Mouse (Mus musculus): Measurements from ENCODE around the gene Ccl11. TPM values are rescaled to one million over a fixed set of nuclear protein-coding genes. Genes with fewer than 3 reads are reported as not detected.
A peak's percentile ranks its signal among the peaks of the same experiment; 100 is the strongest.

The Ccl11 gene
- polyA plus RNA-seq, 1 experiment: not detected

DNA sequence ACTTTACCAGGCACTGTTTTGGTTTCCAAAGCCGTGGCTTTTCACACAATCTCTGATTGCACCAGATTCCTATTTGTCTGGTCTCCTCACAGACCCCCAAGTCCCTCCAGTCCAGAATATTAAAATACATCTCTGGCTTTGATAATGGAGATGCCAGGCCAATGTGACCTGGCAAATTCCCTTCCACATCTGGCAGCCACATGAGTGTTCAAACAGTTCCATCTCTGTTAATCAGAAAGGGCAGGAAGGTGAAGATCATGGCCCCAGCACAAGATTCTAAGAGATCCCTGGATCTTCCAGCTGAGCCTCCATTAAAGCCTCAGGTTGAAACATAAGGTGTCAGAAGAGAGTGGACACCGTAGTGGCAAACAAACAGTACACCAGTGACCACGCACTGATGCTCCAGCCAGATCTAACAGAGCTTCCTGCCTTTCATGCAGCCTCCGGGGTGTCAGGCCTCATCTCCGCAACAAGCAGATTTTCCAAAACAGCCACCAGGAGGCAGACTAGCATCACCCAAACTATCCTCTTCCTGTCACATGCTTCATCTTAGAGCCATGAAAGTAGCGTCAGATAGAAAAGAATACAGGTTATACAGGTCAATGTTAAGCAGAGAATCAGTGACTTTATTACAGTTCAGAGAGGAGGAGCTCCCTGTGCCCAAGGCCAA, 9.7 kb upstream of the Ccl11 start:
- Histone ChIP-seq H3K27me3 (ENCODE audit: control insufficient read depth, insufficient read depth, insufficient read length) (no peaks in the 10 kb centered on the region), H3K36me3 (ENCODE audit: control insufficient read depth, insufficient read depth) (no peaks in the 10 kb centered on the region), H3K4me3 (no peak overlapping the region), H3K79me2 (ENCODE audit: control insufficient read depth, insufficient read depth) (no peaks in the 10 kb centered on the region), H3K4me2 (ENCODE audit: low read depth) (no peak overlapping the region), H3ac (ENCODE audit: control insufficient read depth, insufficient read length) (no peak overlapping the region)
- no peak for TF ChIP-seq SRF (IDR thresholded peaks at IDR 0.05; ENCODE audit: control insufficient read depth, insufficient read length, low read depth)
- TF ChIP-seq USF1 (IDR thresholded peaks at IDR 0.05; ENCODE audit: low read depth): peak; percentile 85

DNA sequence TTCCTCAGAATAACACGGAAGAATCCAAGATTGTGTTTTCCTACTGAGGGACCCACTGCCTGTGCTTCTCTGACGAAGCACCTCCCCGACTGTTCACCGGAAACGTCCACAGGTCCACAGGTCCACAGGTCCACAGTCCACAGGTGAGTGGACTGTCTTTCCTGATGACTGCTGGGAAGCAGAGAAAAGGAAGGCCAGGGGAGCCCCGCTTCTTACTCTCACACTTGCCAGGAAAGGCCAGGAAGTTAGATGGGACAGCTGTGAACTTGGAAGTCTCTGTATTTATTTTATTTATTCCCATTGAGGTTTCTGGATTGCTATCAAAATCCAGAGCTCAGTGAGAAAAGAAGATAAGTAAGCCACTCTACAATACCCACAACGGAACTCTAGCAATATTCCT, 3.8 kb upstream of the Ccl11 start:
- TF ChIP-seq TCF3 (IDR thresholded peaks at IDR 0.05; ENCODE audit: insufficient read length, low read depth) (no peak), CEBPB (IDR thresholded peaks at IDR 0.05; ENCODE audit: insufficient read depth, poor library complexity, severe bottlenecking) (no peak), POLR2AphosphoS2 (IDR thresholded peaks at IDR 0.05; ENCODE audit: insufficient read length, low read depth) (no peak), MYOD1 (IDR thresholded peaks at IDR 0.05; ENCODE audit: control insufficient read depth in 1 of 3, insufficient read length in 2 of 3, low read depth in 2 of 3) (no peak), E2F4 (IDR thresholded peaks at IDR 0.05; ENCODE audit: insufficient read depth) (no peak), REST (IDR thresholded peaks at IDR 0.05; ENCODE audit: insufficient read depth, insufficient read length) (no peak), SRF (IDR thresholded peaks at IDR 0.05; ENCODE audit: control insufficient read depth, insufficient read length, low read depth) (no peak), TCF12 (IDR thresholded peaks at IDR 0.05; ENCODE audit: insufficient read depth, poor library complexity, severe bottlenecking) (no peak), USF1 (IDR thresholded peaks at IDR 0.05; ENCODE audit: low read depth) (no peak), MAX (IDR thresholded peaks at IDR 0.05; ENCODE audit: low read depth) (no peak), POLR2A (IDR thresholded peaks at IDR 0.05; ENCODE audit: insufficient read length, low read depth) (no peak), MYOG (IDR thresholded peaks at IDR 0.05; ENCODE audit: control insufficient read depth in 1 of 3, insufficient read depth in 1 of 3, insufficient read length in 2 of 3, low read depth in 2 of 3) (no peak)
- no peaks in the 10 kb centered on the region for H3K36me3 ChIP-seq (ENCODE audit: control insufficient read depth, insufficient read depth)
- H3K27me3 ChIP-seq (ENCODE audit: control insufficient read depth, insufficient read depth, insufficient read length): no peaks in the 10 kb centered on the region
- no peak overlapping the region for H3K4me3 ChIP-seq
- no peak overlapping the region for H3K4me2 ChIP-seq (ENCODE audit: low read depth)
- H3K79me2 ChIP-seq (ENCODE audit: control insufficient read depth, insufficient read depth): no peaks in the 10 kb centered on the region
- no peak overlapping the region for H3ac ChIP-seq (ENCODE audit: control insufficient read depth, insufficient read length)

DNA sequence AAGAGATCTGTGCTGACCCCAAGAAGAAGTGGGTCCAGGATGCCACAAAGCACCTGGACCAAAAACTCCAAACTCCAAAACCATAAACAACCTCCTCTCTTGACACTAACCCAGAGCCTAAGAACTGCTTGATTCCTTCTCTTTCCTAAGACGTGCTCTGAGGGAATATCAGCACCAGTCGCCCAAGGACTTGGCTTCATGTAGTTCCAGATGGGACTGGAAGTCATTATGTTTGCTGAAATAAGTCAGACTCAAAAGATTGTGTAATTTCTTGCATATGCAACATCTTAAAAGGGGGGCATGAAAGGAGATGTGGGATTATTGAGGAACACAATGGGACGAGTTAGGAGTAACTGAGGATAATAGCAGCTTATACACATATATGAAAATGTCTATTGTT, 4.6 kb downstream of the Ccl11 start:
- Histone ChIP-seq H3K4me3 (no peak overlapping the region), H3K79me2 (ENCODE audit: control insufficient read depth, insufficient read depth) (no peaks in the 10 kb centered on the region), H3K27me3 (ENCODE audit: control insufficient read depth, insufficient read depth, insufficient read length) (no peaks in the 10 kb centered on the region), H3ac (ENCODE audit: control insufficient read depth, insufficient read length) (no peak overlapping the region), H3K36me3 (ENCODE audit: control insufficient read depth, insufficient read depth) (no peaks in the 10 kb centered on the region), H3K4me2 (ENCODE audit: low read depth) (no peak overlapping the region)
- TF ChIP-seq SRF (IDR thresholded peaks at IDR 0.05; ENCODE audit: control insufficient read depth, insufficient read length, low read depth) (no peak), E2F4 (IDR thresholded peaks at IDR 0.05; ENCODE audit: insufficient read depth) (no peak), REST (IDR thresholded peaks at IDR 0.05; ENCODE audit: insufficient read depth, insufficient read length) (no peak), MAX (IDR thresholded peaks at IDR 0.05; ENCODE audit: low read depth) (no peak), CEBPB (IDR thresholded peaks at IDR 0.05; ENCODE audit: insufficient read depth, poor library complexity, severe bottlenecking) (no peak), MYOG (IDR thresholded peaks at IDR 0.05; ENCODE audit: control insufficient read depth in 1 of 3, insufficient read depth in 1 of 3, insufficient read length in 2 of 3, low read depth in 2 of 3) (no peak), MYOD1 (IDR thresholded peaks at IDR 0.05; ENCODE audit: control insufficient read depth in 1 of 3, insufficient read length in 2 of 3, low read depth in 2 of 3) (no peak), POLR2AphosphoS2 (IDR thresholded peaks at IDR 0.05; ENCODE audit: insufficient read length, low read depth) (no peak), TCF3 (IDR thresholded peaks at IDR 0.05; ENCODE audit: insufficient read length, low read depth) (no peak), TCF12 (IDR thresholded peaks at IDR 0.05; ENCODE audit: insufficient read depth, poor library complexity, severe bottlenecking) (no peak), POLR2A (IDR thresholded peaks at IDR 0.05; ENCODE audit: insufficient read length, low read depth) (no peak), USF1 (IDR thresholded peaks at IDR 0.05; ENCODE audit: low read depth) (no peak)

GRCm38 (mm10) chr11:82063454-82063853, 5.8 kb downstream of the Ccl11 start:
- no peaks in the 10 kb centered on the region for H3K79me2 ChIP-seq (ENCODE audit: control insufficient read depth, insufficient read depth)
- H3K36me3 ChIP-seq (ENCODE audit: control insufficient read depth, insufficient read depth): no peaks in the 10 kb centered on the region
- no peak overlapping the region for H3K4me2 ChIP-seq (ENCODE audit: low read depth)
- TF ChIP-seq REST (IDR thresholded peaks at IDR 0.05; ENCODE audit: insufficient read depth, insufficient read length): no peak
- no peak for TF ChIP-seq USF1 (IDR thresholded peaks at IDR 0.05; ENCODE audit: low read depth)
- no peak for TF ChIP-seq SRF (IDR thresholded peaks at IDR 0.05; ENCODE audit: control insufficient read depth, insufficient read length, low read depth)
- no peak for TF ChIP-seq TCF3 (IDR thresholded peaks at IDR 0.05; ENCODE audit: insufficient read length, low read depth)
- no peak for TF ChIP-seq MYOD1 (IDR thresholded peaks at IDR 0.05; ENCODE audit: control insufficient read depth in 1 of 3, insufficient read length in 2 of 3, low read depth in 2 of 3)
- TF ChIP-seq MYOG (IDR thresholded peaks at IDR 0.05; ENCODE audit: control insufficient read depth in 1 of 3, insufficient read depth in 1 of 3, insufficient read length in 2 of 3, low read depth in 2 of 3): no peak
- no peak for TF ChIP-seq MAX (IDR thresholded peaks at IDR 0.05; ENCODE audit: low read depth)
- no peak for TF ChIP-seq POLR2A (IDR thresholded peaks at IDR 0.05; ENCODE audit: insufficient read length, low read depth)
- no peak for TF ChIP-seq CEBPB (IDR thresholded peaks at IDR 0.05; ENCODE audit: insufficient read depth, poor library complexity, severe bottlenecking)
- TF ChIP-seq POLR2AphosphoS2 (IDR thresholded peaks at IDR 0.05; ENCODE audit: insufficient read length, low read depth): no peak
- no peak for TF ChIP-seq TCF12 (IDR thresholded peaks at IDR 0.05; ENCODE audit: insufficient read depth, poor library complexity, severe bottlenecking)
- TF ChIP-seq E2F4 (IDR thresholded peaks at IDR 0.05; ENCODE audit: insufficient read depth): no peak
- H3K4me3 ChIP-seq: no peak overlapping the region
- no peaks in the 10 kb centered on the region for H3K27me3 ChIP-seq (ENCODE audit: control insufficient read depth, insufficient read depth, insufficient read length)
- H3ac ChIP-seq (ENCODE audit: control insufficient read depth, insufficient read length): no peak overlapping the region

Data from myocyte (in vitro differentiated cells).